Mouse (Mus musculus) heart, adult 8-10 months (tissue): ENCODE results near the gene Daam1. TPM values are rescaled to one million over a fixed set of nuclear protein-coding genes. Genes with fewer than 3 reads are reported as not detected.

Source experiments
- DNase-seq: peaks from one replicate; pipeline ENCODE4 v3.0.0; 2022; ENCODE audit warnings: low spot score
- total RNA-seq, 4 experiments: library from RNA; stranded (reverse); gene quantifications; 2 replicates each; pipeline ENCODE4 v1.2.4; 2022

The Daam1 gene
- 10 to 100 TPM; 63.9 to 82.9 (median 76.6) TPM for total RNA-seq

- peak; percentile 97 for DNase-seq
Measured at GRCm38 (mm10) chr12:71830607-71831257, at the start of gene Daam1. Daam1 (plus strand) TSS chr12:71831078.

GRCm38 (mm10) chr12:71781220-71781619 lies 49.7 kb upstream of the Daam1 start:
- no peak for DNase-seq

- no peak for DNase-seq
Measured at GRCm38 (mm10) chr12:71783970-71784369, 46.9 kb upstream of the Daam1 start.

- no peak for DNase-seq
Measured at GRCm38 (mm10) chr12:71784666-71785255, 46.1 kb upstream of the Daam1 start.

GRCm38 (mm10) chr12:71786521-71786920 lies 44.4 kb upstream of the Daam1 start:
- no peak for DNase-seq

GRCm38 (mm10) chr12:71788791-71789190 lies 42.1 kb upstream of the Daam1 start:
- DNase-seq: peak; percentile 57

GRCm38 (mm10) chr12:71790581-71790980 lies 40.3 kb upstream of the Daam1 start:
- DNase-seq: no peak

GRCm38 (mm10) chr12:71793114-71793513 lies 37.8 kb upstream of the Daam1 start:
- DNase-seq: no peak

- DNase-seq: no peak
Measured at GRCm38 (mm10) chr12:71795626-71796025, 35.3 kb upstream of the Daam1 start.

GRCm38 (mm10) chr12:71796517-71796916 lies 34.4 kb upstream of the Daam1 start:
- no peak for DNase-seq

- DNase-seq: no peak
Measured at GRCm38 (mm10) chr12:71807306-71807705, 23.6 kb upstream of the Daam1 start.

GRCm38 (mm10) chr12:71808631-71809030 lies 22.2 kb upstream of the Daam1 start:
- DNase-seq: peak; percentile 43

GRCm38 (mm10) chr12:71809550-71809949 lies 21.3 kb upstream of the Daam1 start:
- DNase-seq: no peak

GRCm38 (mm10) chr12:71812567-71812966 lies 18.3 kb upstream of the Daam1 start:
- no peak for DNase-seq

- no peak for DNase-seq
Measured at GRCm38 (mm10) chr12:71813251-71813650, 17.6 kb upstream of the Daam1 start.

GRCm38 (mm10) chr12:71813761-71814160 lies 17.1 kb upstream of the Daam1 start:
- DNase-seq: no peak

- DNase-seq: no peak
Measured at GRCm38 (mm10) chr12:71820094-71820493, 10.8 kb upstream of the Daam1 start.

GRCm38 (mm10) chr12:71821272-71821671 lies 9.6 kb upstream of the Daam1 start:
- no peak for DNase-seq

- DNase-seq: no peak
Measured at GRCm38 (mm10) chr12:71821743-71822142, 9.1 kb upstream of the Daam1 start.

- no peak for DNase-seq
Measured at GRCm38 (mm10) chr12:71824927-71825326, 6.0 kb upstream of the Daam1 start.

GRCm38 (mm10) chr12:71830139-71830538 lies 739 bp upstream of the Daam1 start:
- no peak for DNase-seq

GRCm38 (mm10) chr12:71831258-71832087 lies 595 bp downstream of the Daam1 start:
- peak; percentile 36 for DNase-seq

- peak; percentile 45 for DNase-seq
Measured at GRCm38 (mm10) chr12:71832225-71832624, 1.3 kb downstream of the Daam1 start.
